Mouse (Mus musculus): ENCODE results near the gene Ptch1.

GRCm38 (mm10) chr13:63570456-63570855 lies 2.9 kb downstream of the Ptch1 start:
- TF ChIP-seq FLI1 (IDR thresholded peaks at IDR 0.05; ENCODE audit: low read length): no peak
- TF ChIP-seq GATA1 (IDR thresholded peaks at IDR 0.05; ENCODE audit: borderline replicate concordance, low read length): no peak

All from megakaryocyte, embryonic 14.5 days (primary cell).